Mouse (Mus musculus) lung, embryonic 14.5 days (tissue): ENCODE results near the gene Cadps2. TPM values are rescaled to one million over a fixed set of nuclear protein-coding genes. Genes with fewer than 3 reads are reported as not detected.
A peak's percentile ranks its signal among the peaks of the same experiment; 100 is the strongest.

Experiments used
- ATAC-seq: fragments of 200-750 bp; cut with Nextera tagmentation; 2 replicates; pipeline ENCODE4 v1.8.0; 2017; ENCODE audit warnings: mild to moderate bottlenecking, moderate TSS enrichment, moderate library complexity; ENCODE audit not compliant: insufficient read depth
- DNase-seq: peaks from one replicate; pipeline ENCODE4 v3.0.0-alpha.2; 2015
- H3K27ac ChIP-seq: fragments of 300-500 bp; sonication (generic); 2 replicates; pipeline ENCODE4 v1.5.1; 2014; ENCODE audit warnings: low read depth, mild to moderate bottlenecking, moderate library complexity
- H3K27me3 ChIP-seq: fragments of 300-500 bp; sonication (generic); 2 replicates; pipeline ENCODE4 v1.6.1; 2014; ENCODE audit warnings: low read length, control low read depth; ENCODE audit not compliant: insufficient read depth
- H3K36me3 ChIP-seq: fragments of 300-500 bp; sonication (generic); 2 replicates; pipeline ENCODE4 v1.6.1; 2014; ENCODE audit warnings: control low read depth; ENCODE audit not compliant: insufficient read depth
- H3K4me1 ChIP-seq: fragments of 300-500 bp; sonication (generic); 2 replicates; pipeline ENCODE4 v1.6.1; 2014; ENCODE audit warnings: antibody characterized with exemption, control low read depth; ENCODE audit not compliant: insufficient read depth
- H3K4me2 ChIP-seq: fragments of 300-500 bp; sonication (generic); 2 replicates; pipeline ENCODE4 v1.6.1; 2014; ENCODE audit warnings: mild to moderate bottlenecking
- H3K4me3 ChIP-seq: fragments of 300-500 bp; sonication (generic); 2 replicates; pipeline ENCODE4 v1.5.1; 2014; ENCODE audit warnings: low read depth, low read length
- H3K9ac ChIP-seq: fragments of 300-500 bp; sonication (generic); 2 replicates; pipeline ENCODE4 v1.6.1; 2014
- H3K9me3 ChIP-seq: fragments of 300-500 bp; sonication (generic); 2 replicates; pipeline ENCODE4 v1.6.1; 2016; ENCODE audit warnings: low read depth, low read length, control low read depth
- CTCF ChIP-seq: IDR thresholded peaks from 2 replicates; pipeline ENCODE4 v1.5.1; 2016; ENCODE audit warnings: antibody characterized with exemption, low read depth
- WGBS: fragments of 180-500 bp; shearing (Covaris S2); extraction: QIAGEN DNeasy Blood & Tissue Kit; methylation state at CpG from one replicate; pipeline ENCODE4 v1.1.7; 2014; 5-methylcytosine and 5-hydroxymethylcytosine counted together
- polyA plus RNA-seq: library from polyadenylated mRNA; unstranded; fragments of >200 nt; fragmentation: Nextera tagmentation; extraction: Ambion mirVana; gene quantifications from 2 replicates; pipeline ENCODE4 v1.2.1, GENCODE M21; 2014

Cadps2 gene
- polyA plus RNA-seq, 1 experiment from 2014 or later, result 6.7 TPM

- Histone ChIP-seq H3K36me3 (no peaks in the 10 kb centered on the region), H3K27ac (no peak overlapping the region), H3K9me3 (no peaks in the 10 kb centered on the region), H3K4me2 (no peak overlapping the region), H3K4me3 (no peak overlapping the region), H3K27me3 (no peaks in the 10 kb centered on the region), H3K9ac (no peak overlapping the region), H3K4me1 (no peaks in the 10 kb centered on the region)
- WGBS, result 52% methylated on average over 1 of the region's 1 CpGs
- DNase-seq (no peak), ATAC-seq (no peak)
- no peak for TF ChIP-seq CTCF
These were observed 456.2 kb downstream of the Cadps2 start for GRCm38 (mm10) chr6:23383004-23383347.

GRCm38 (mm10) chr6:23382283-23383003, 456.8 kb downstream of the Cadps2 start:
- no peak overlapping the region for H3K4me2 ChIP-seq
- no peak overlapping the region for H3K27ac ChIP-seq
- no peak overlapping the region for H3K9ac ChIP-seq
- no peak for TF ChIP-seq CTCF
- H3K9me3 ChIP-seq, result no peaks in the 10 kb centered on the region
- no peak overlapping the region for H3K4me3 ChIP-seq
- no peaks in the 10 kb centered on the region for H3K4me1 ChIP-seq
- H3K27me3 ChIP-seq, result no peaks in the 10 kb centered on the region
- no peak for ATAC-seq
- H3K36me3 ChIP-seq, result no peaks in the 10 kb centered on the region
- DNase-seq, result peak; percentile 7
- 39% methylated on average over 12 of the region's 12 CpGs for WGBS

- TF ChIP-seq CTCF, result no peak
- H3K4me3 ChIP-seq, result no peak overlapping the region
- H3K36me3 ChIP-seq, result no peaks in the 10 kb centered on the region
- H3K9ac ChIP-seq, result no peak overlapping the region
- ATAC-seq (peak; percentile 44; the same call in 1 of the 2 replicates), DNase-seq (peak; percentile 61)
- H3K4me1 ChIP-seq, result no peaks in the 10 kb centered on the region
- no peak overlapping the region for H3K4me2 ChIP-seq
- no peaks in the 10 kb centered on the region for H3K27me3 ChIP-seq
- 61% methylated on average over 7 of the region's 7 CpGs for WGBS
- no peak overlapping the region for H3K27ac ChIP-seq
- H3K9me3 ChIP-seq, result no peaks in the 10 kb centered on the region
These were observed 462.9 kb downstream of the Cadps2 start for GRCm38 (mm10) chr6:23376327-23376726.

GRCm38 (mm10) chr6:23361842-23362451, 477.3 kb downstream of the Cadps2 start:
- ATAC-seq (no peak), DNase-seq (no peak)
- Histone ChIP-seq H3K4me3 (no peak overlapping the region), H3K27ac (no peak overlapping the region), H3K36me3 (no peaks in the 10 kb centered on the region), H3K4me1 (no peaks in the 10 kb centered on the region), H3K9me3 (no peaks in the 10 kb centered on the region), H3K9ac (no peak overlapping the region), H3K4me2 (no peak overlapping the region), H3K27me3 (no peaks in the 10 kb centered on the region)
- WGBS, result 77% methylated on average over 8 of the region's 8 CpGs
- no peak for TF ChIP-seq CTCF

GRCm38 (mm10) chr6:23360596-23360995, 478.6 kb downstream of the Cadps2 start:
- Histone ChIP-seq H3K27ac (no peak overlapping the region), H3K36me3 (no peaks in the 10 kb centered on the region), H3K9me3 (no peaks in the 10 kb centered on the region), H3K4me2 (no peak overlapping the region), H3K4me1 (no peaks in the 10 kb centered on the region), H3K4me3 (no peak overlapping the region), H3K27me3 (no peaks in the 10 kb centered on the region), H3K9ac (no peak overlapping the region)
- ATAC-seq (no peak), DNase-seq (no peak)
- 46% methylated on average over 2 of the region's 2 CpGs for WGBS
- TF ChIP-seq CTCF, result no peak

- WGBS, result 50% methylated on average over 4 of the region's 4 CpGs
- Histone ChIP-seq H3K27ac (no peak overlapping the region), H3K36me3 (no peaks in the 10 kb centered on the region), H3K27me3 (no peaks in the 10 kb centered on the region), H3K4me2 (no peak overlapping the region), H3K4me3 (no peak overlapping the region), H3K4me1 (no peaks in the 10 kb centered on the region), H3K9me3 (no peaks in the 10 kb centered on the region), H3K9ac (no peak overlapping the region)
- no peak for DNase-seq
- TF ChIP-seq CTCF, result no peak
- no peak for ATAC-seq
These were observed 483.1 kb downstream of the Cadps2 start for GRCm38 (mm10) chr6:23356141-23356540.

- H3K9me3 ChIP-seq, result no peaks in the 10 kb centered on the region
- no peaks in the 10 kb centered on the region for H3K27me3 ChIP-seq
- 0 out of 2 replicates have a peak, but pooled peaks have one; percentile 24 for ATAC-seq
- H3K4me3 ChIP-seq, result no peak overlapping the region
- no peak overlapping the region for H3K27ac ChIP-seq
- WGBS, result 3% methylated on average over 7 of the region's 7 CpGs
- H3K4me2 ChIP-seq, result no peak overlapping the region
- peak; percentile 5 for DNase-seq
- TF ChIP-seq CTCF, result no peak
- H3K4me1 ChIP-seq, result no peaks in the 10 kb centered on the region
- no peak overlapping the region for H3K9ac ChIP-seq
- H3K36me3 ChIP-seq, result no peaks in the 10 kb centered on the region
These were observed 485.7 kb downstream of the Cadps2 start for GRCm38 (mm10) chr6:23353480-23353879.
